In genomic region chr8:105164272-105164902, GRCm38 (mm10) we compare ENCODE assay signal across 12 mouse cellular contexts. TPM values are rescaled to one million over a fixed set of nuclear protein-coding genes. Genes with fewer than 3 reads are reported as not detected.
DNase-seq lines count a peak whose midpoint lies in the region; ATAC-seq lines count a peak whose summit lies in the region.
"Had no signal": no experiment of that assay in that cellular context is flagged by ENCODE, and none has a peak within 500 bp of the region (broad histone marks: within the 10 kb centered on the region; RNA-seq: fewer than 3 reads in every experiment).

No protein-coding gene starts in this region.

- H3K4me1 ChIP-seq in hindbrain, embryonic 10.5 days (replicated peaks): peaks cover 12% of the 10 kb centered on the region; the same call in 1 of the 2 replicates
- no peaks in the 10 kb centered on the region for H3K4me1 ChIP-seq in hindbrain, embryonic 14.5 days (replicated peaks; ENCODE audit: control insufficient read depth, insufficient read depth, low read length)
- peaks cover 20% of the 10 kb centered on the region for H3K4me1 ChIP-seq in limb, embryonic 10.5 days
- 0 out of 2 replicates have a peak, but pooled peaks cover 3% of the 10 kb centered on the region for H3K4me1 ChIP-seq in forebrain, embryonic 16.5 days (replicated peaks; ENCODE audit: control insufficient read depth, insufficient read depth, low read length)

- no peak overlapping the region for H3K4me3 ChIP-seq in hindbrain, embryonic 10.5 days
- no peak overlapping the region for H3K4me3 ChIP-seq in hindbrain, embryonic 14.5 days (replicated peaks; ENCODE audit: low read length)
- peak overlapping the region; percentile 18; the same call in 1 of the 2 replicates for H3K4me3 ChIP-seq in limb, embryonic 10.5 days
- H3K4me3 ChIP-seq in forebrain, embryonic 16.5 days (replicated peaks; ENCODE audit: low read length): no peak overlapping the region

- H3K27ac ChIP-seq in hindbrain, embryonic 10.5 days: no peak overlapping the region
- no peak overlapping the region for H3K27ac ChIP-seq in hindbrain, embryonic 14.5 days
- H3K27ac ChIP-seq in limb, embryonic 10.5 days: peak overlapping the region; percentile 84
- no peak overlapping the region for H3K27ac ChIP-seq in forebrain, embryonic 16.5 days (ENCODE audit: low read length)

- no peaks in the 10 kb centered on the region for H3K9me3 ChIP-seq in hindbrain, embryonic 10.5 days
- no peaks in the 10 kb centered on the region for H3K9me3 ChIP-seq in hindbrain, embryonic 14.5 days (ENCODE audit: control insufficient read depth, low read length)
- H3K9me3 ChIP-seq in limb, embryonic 10.5 days (replicated peaks): no peaks in the 10 kb centered on the region
- H3K9me3 ChIP-seq in forebrain, embryonic 16.5 days (ENCODE audit: control insufficient read depth, low read length): no peaks in the 10 kb centered on the region

- H3K4me2 ChIP-seq in hindbrain, embryonic 14.5 days (replicated peaks): no peak overlapping the region
- no peak overlapping the region for H3K4me2 ChIP-seq in forebrain, embryonic 16.5 days (ENCODE audit: low read length)

- no peak overlapping the region for H3K9ac ChIP-seq in hindbrain, embryonic 14.5 days
- no peak overlapping the region for H3K9ac ChIP-seq in forebrain, embryonic 16.5 days (replicated peaks; ENCODE audit: low read depth, low read length)

- WGBS in hindbrain, embryonic 10.5 days: 24% methylated on average over 6 of the region's 6 CpGs
- 34% methylated on average over 6 of the region's 6 CpGs for WGBS in hindbrain, embryonic 14.5 days
- WGBS in limb, embryonic 10.5 days: 16% methylated on average over 6 of the region's 6 CpGs
- 21% methylated on average over 6 of the region's 6 CpGs for WGBS in forebrain, embryonic 16.5 days

- H3K27me3 ChIP-seq in hindbrain, embryonic 10.5 days (ENCODE audit: insufficient read depth, poor library complexity, severe bottlenecking): no peaks in the 10 kb centered on the region
- H3K27me3 ChIP-seq in hindbrain, embryonic 14.5 days (ENCODE audit: control insufficient read depth, insufficient read depth, low read length): no peaks in the 10 kb centered on the region
- no peaks in the 10 kb centered on the region for H3K27me3 ChIP-seq in limb, embryonic 10.5 days (ENCODE audit: low read depth, poor library complexity, severe bottlenecking)
- no peaks in the 10 kb centered on the region for H3K27me3 ChIP-seq in forebrain, embryonic 16.5 days (replicated peaks; ENCODE audit: control insufficient read depth, insufficient read depth, low read length)

- DNase-seq in hindbrain, embryonic 10.5 days (ENCODE audit: low spot score): peak; percentile 15
- DNase-seq in hindbrain, embryonic 14.5 days (ENCODE audit: low spot score): no peak
- DNase-seq in ES-CJ7 (ENCODE audit: low read depth, low spot score) (peak; percentile 52), ZHBTc4 (ENCODE audit: low read depth, low spot score) (peak; percentile 15)
- peak; percentile 61 for DNase-seq in limb, embryonic 10.5 days (ENCODE audit: low spot score)
- no peak for DNase-seq in cerebellum, postnatal 4 days (ENCODE audit: low spot score in 2 of 2)
- DNase-seq: layer of hippocampus, postnatal 36 days; lung, postnatal 4 days; right cerebral cortex, postnatal 4 days; thymus, postnatal 14 days had no signal

- H3K36me3 ChIP-seq in hindbrain, embryonic 10.5 days: no peaks in the 10 kb centered on the region
- no peaks in the 10 kb centered on the region for H3K36me3 ChIP-seq in hindbrain, embryonic 14.5 days (replicated peaks; ENCODE audit: control insufficient read depth, insufficient read depth)
- no peaks in the 10 kb centered on the region for H3K36me3 ChIP-seq in limb, embryonic 10.5 days
- no peaks in the 10 kb centered on the region for H3K36me3 ChIP-seq in forebrain, embryonic 16.5 days (ENCODE audit: control insufficient read depth, insufficient read depth)

- no peak for ATAC-seq in hindbrain, embryonic 14.5 days (ENCODE audit: low FRiP score)
- ATAC-seq in CD4-positive, CD25-positive, alpha-beta regulatory T cell, adult 4 months: no peak
- ATAC-seq in forebrain, embryonic 16.5 days: no peak

RNA-seq across cellular contexts. Expression of gene Cbfb, which starts 6.1 kb away (rescaled TPM):
- 42.1 and 54.9 TPM in 2 replicates for polyA plus RNA-seq in hindbrain, embryonic 10.5 days (2016; fragmentation: Nextera tagmentation; extraction: Ambion mirVana)
- 34.1 and 41.7 TPM in 2 replicates for polyA plus RNA-seq in hindbrain, embryonic 14.5 days (2014; fragmentation: Nextera tagmentation; extraction: Ambion mirVana)
- 64.9 and 84.6 TPM in 2 replicates for polyA plus RNA-seq in limb, embryonic 10.5 days (2016; fragmentation: Nextera tagmentation; extraction: Ambion mirVana)
- 10 to 100 TPM; 26.7 to 40.6 TPM for polyA plus RNA-seq in CD4-positive, CD25-positive, alpha-beta regulatory T cell, adult 4 months (2017; shearing (Covaris generic))
- 34.2 and 40.1 TPM in 2 replicates for polyA plus RNA-seq in forebrain, embryonic 16.5 days (2015; fragmentation: Nextera tagmentation; extraction: Ambion mirVana)

RNA-seq across cellular contexts. Expression of gene Ces4a, which starts 32.8 kb away (rescaled TPM):
- polyA plus RNA-seq in hindbrain, embryonic 10.5 days (2016; fragmentation: Nextera tagmentation; extraction: Ambion mirVana): not detected in 2 replicates
- polyA plus RNA-seq in hindbrain, embryonic 14.5 days (2014; fragmentation: Nextera tagmentation; extraction: Ambion mirVana): 0.08 TPM in 1 of 2 replicates, not detected in the other
- not detected in 2 replicates for polyA plus RNA-seq in limb, embryonic 10.5 days (2016; fragmentation: Nextera tagmentation; extraction: Ambion mirVana)
- polyA plus RNA-seq in CD4-positive, CD25-positive, alpha-beta regulatory T cell, adult 4 months (2017; shearing (Covaris generic)): under 1 TPM in 1 of 2 experiments, not detected in 1; 0.13 TPM
- 0.11 and 0.29 TPM in 2 replicates for polyA plus RNA-seq in forebrain, embryonic 16.5 days (2015; fragmentation: Nextera tagmentation; extraction: Ambion mirVana)

Comparison
In these comparisons a context has a peak if more than half of its experiments do, and no peak if none do; other contexts are left out.
1. DNase-seq: peak in hindbrain, embryonic 10.5 days (single experiment), ES-CJ7 (single experiment), ZHBTc4 (single experiment) and limb, embryonic 10.5 days (single experiment); none in hindbrain, embryonic 14.5 days (single experiment) and cerebellum, postnatal 4 days (0 of 2).